Mouse (Mus musculus) hindbrain, embryonic 10.5 days (tissue): ENCODE data around the gene Igdcc3. TPM values are rescaled to one million over a fixed set of nuclear protein-coding genes. Genes with fewer than 3 reads are reported as not detected.
A peak's percentile ranks its signal among the peaks of the same experiment; 100 is the strongest.

Source experiments
- DNase-seq: peaks from one replicate; pipeline ENCODE4 v3.0.0-alpha.2; 2017; ENCODE audit warnings: low spot score
- H3K27ac ChIP-seq: fragments of 300-500 bp; sonication (generic); 2 replicates; pipeline ENCODE4 v1.5.1; 2016; ENCODE audit warnings: mild to moderate bottlenecking, moderate library complexity
- H3K27me3 ChIP-seq: fragments of 300-500 bp; sonication (generic); 2 replicates; pipeline ENCODE4 v1.6.1; 2016; ENCODE audit warnings: mild to moderate bottlenecking; ENCODE audit not compliant: poor library complexity, insufficient read depth, severe bottlenecking
- H3K36me3 ChIP-seq: fragments of 300-500 bp; sonication (generic); 2 replicates; pipeline ENCODE4 v1.6.1; 2016; ENCODE audit warnings: mild to moderate bottlenecking, moderate library complexity
- H3K4me1 ChIP-seq: fragments of 300-500 bp; sonication (generic); replicated peaks from 2 replicates; pipeline ENCODE4 v1.6.1; 2016; ENCODE audit warnings: mild to moderate bottlenecking
- H3K4me3 ChIP-seq: fragments of 300-500 bp; sonication (generic); 2 replicates; pipeline ENCODE4 v1.5.1; 2016; ENCODE audit warnings: mild to moderate bottlenecking, moderate library complexity
- H3K9me3 ChIP-seq: fragments of 300-500 bp; sonication (generic); 2 replicates; pipeline ENCODE4 v1.6.1; 2016; ENCODE audit warnings: mild to moderate bottlenecking, moderate library complexity
- WGBS: fragments of 180-500 bp; shearing (Covaris S2); methylation state at CpG from one replicate; pipeline ENCODE4 v1.1.7; 2016; 5-methylcytosine and 5-hydroxymethylcytosine counted together
- polyA plus RNA-seq: library from polyadenylated mRNA; unstranded; fragments of >200 nt; fragmentation: Nextera tagmentation; extraction: Ambion mirVana; gene quantifications from 2 replicates; pipeline ENCODE4 v1.2.1, GENCODE M21; 2016

Igdcc3 gene
- polyA plus RNA-seq, 1 experiment from 2014 or later, result 218 TPM

- WGBS, result 83% methylated on average over 2 of the region's 2 CpGs
- Histone ChIP-seq H3K4me3 (no peak overlapping the region), H3K27ac (no peak overlapping the region), H3K9me3 (no peaks in the 10 kb centered on the region), H3K27me3 (no peaks in the 10 kb centered on the region; the same call in 1 of the 2 replicates), H3K36me3 (peaks cover 20% of the 10 kb centered on the region), H3K4me1 (peaks cover 6% of the 10 kb centered on the region)
- no peak for DNase-seq
These were observed 25.1 kb upstream of the Igdcc3 start for GRCm38 (mm10) chr9:65115891-65116290.

- no peak for DNase-seq
- Histone ChIP-seq H3K36me3 (peaks cover 20% of the 10 kb centered on the region), H3K4me3 (no peak overlapping the region), H3K27ac (no peak overlapping the region), H3K4me1 (peaks cover 9% of the 10 kb centered on the region), H3K9me3 (no peaks in the 10 kb centered on the region), H3K27me3 (peaks cover 14% of the 10 kb centered on the region)
- 67% methylated on average over 2 of the region's 2 CpGs for WGBS
These were observed 23.5 kb upstream of the Igdcc3 start for GRCm38 (mm10) chr9:65117516-65117915.

GRCm38 (mm10) chr9:65120935-65121334, 20.1 kb upstream of the Igdcc3 start:
- Histone ChIP-seq H3K36me3 (peaks cover 20% of the 10 kb centered on the region), H3K4me3 (no peak overlapping the region), H3K27me3 (peaks cover 46% of the 10 kb centered on the region), H3K4me1 (peaks cover 23% of the 10 kb centered on the region), H3K9me3 (no peaks in the 10 kb centered on the region), H3K27ac (no peak overlapping the region)
- peak; percentile 80 for DNase-seq
- 8% methylated on average over 3 of the region's 3 CpGs for WGBS

GRCm38 (mm10) chr9:65122545-65122944, 18.4 kb upstream of the Igdcc3 start:
- H3K4me1 ChIP-seq, result peaks cover 23% of the 10 kb centered on the region
- H3K4me3 ChIP-seq, result peak overlapping the region; percentile 16
- DNase-seq, result no peak
- H3K9me3 ChIP-seq, result no peaks in the 10 kb centered on the region
- H3K27ac ChIP-seq, result 0 out of 2 replicates have a peak overlapping the region, but pooled peaks have one; percentile 23
- WGBS, result 18% methylated on average over 18 of the region's 18 CpGs
- peaks cover 27% of the 10 kb centered on the region for H3K36me3 ChIP-seq
- H3K27me3 ChIP-seq, result peaks cover 50% of the 10 kb centered on the region

GRCm38 (mm10) chr9:65123552-65124168, 17.3 kb upstream of the Igdcc3 start:
- Histone ChIP-seq H3K27me3 (peaks cover 50% of the 10 kb centered on the region), H3K27ac (peak overlapping the region; percentile 88), H3K4me3 (peak overlapping the region; percentile 58), H3K36me3 (peaks cover 20% of the 10 kb centered on the region), H3K9me3 (no peaks in the 10 kb centered on the region), H3K4me1 (peaks cover 34% of the 10 kb centered on the region)
- 2% methylated on average over 48 of the region's 48 CpGs for WGBS
- DNase-seq, result peak; percentile 90

- WGBS, result 6% methylated on average over 25 of the region's 25 CpGs
These were observed 12.7 kb upstream of the Igdcc3 start for GRCm38 (mm10) chr9:65128123-65128815.

GRCm38 (mm10) chr9:65131717-65132116, 9.3 kb upstream of the Igdcc3 start:
- no peak overlapping the region for H3K4me3 ChIP-seq
- H3K27ac ChIP-seq, result peak overlapping the region; percentile 66
- no peak for DNase-seq
- H3K27me3 ChIP-seq, result peaks cover 32% of the 10 kb centered on the region
- H3K9me3 ChIP-seq, result no peaks in the 10 kb centered on the region
- 81% methylated on average over 5 of the region's 5 CpGs for WGBS
- H3K4me1 ChIP-seq, result peaks cover 53% of the 10 kb centered on the region
- peaks cover 22% of the 10 kb centered on the region for H3K36me3 ChIP-seq

More at GRCm38 (mm10) chr9:65128123-65128815, 12.7 kb upstream of the Igdcc3 start:
- H3K27me3 ChIP-seq, result peaks cover 37% of the 10 kb centered on the region
- H3K4me3 ChIP-seq, result peak overlapping the region; percentile 46
- H3K27ac ChIP-seq, result peak overlapping the region; percentile 78
- DNase-seq, result peak; percentile 85
- no peaks in the 10 kb centered on the region for H3K9me3 ChIP-seq
- H3K36me3 ChIP-seq, result peaks cover 22% of the 10 kb centered on the region; the same call in 1 of the 2 replicates
- H3K4me1 ChIP-seq, result peaks cover 34% of the 10 kb centered on the region

- Histone ChIP-seq H3K9me3 (no peaks in the 10 kb centered on the region), H3K36me3 (peaks cover 16% of the 10 kb centered on the region), H3K4me3 (no peak overlapping the region), H3K27ac (peak overlapping the region; percentile 80), H3K27me3 (peaks cover 32% of the 10 kb centered on the region), H3K4me1 (peaks cover 53% of the 10 kb centered on the region)
- 6% methylated on average over 10 of the region's 10 CpGs for WGBS
- DNase-seq, result peak; percentile 88
These were observed 7.2 kb upstream of the Igdcc3 start for GRCm38 (mm10) chr9:65133739-65134138.

GRCm38 (mm10) chr9:65135126-65135525, 5.9 kb upstream of the Igdcc3 start:
- H3K36me3 ChIP-seq, result peaks cover 16% of the 10 kb centered on the region
- DNase-seq, result no peak
- H3K9me3 ChIP-seq, result no peaks in the 10 kb centered on the region
- 86% methylated on average over 4 of the region's 4 CpGs for WGBS
- peaks cover 32% of the 10 kb centered on the region for H3K27me3 ChIP-seq
- H3K4me3 ChIP-seq, result no peak overlapping the region
- peak overlapping the region; percentile 80 for H3K27ac ChIP-seq
- peaks cover 65% of the 10 kb centered on the region for H3K4me1 ChIP-seq

- H3K36me3 ChIP-seq, result peaks cover 38% of the 10 kb centered on the region
- peak overlapping the region; percentile 77 for H3K4me3 ChIP-seq
- peak overlapping the region; percentile 98 for H3K27ac ChIP-seq
- WGBS, result 2% methylated on average over 8 of the region's 8 CpGs
- DNase-seq, result no peak
- no peaks in the 10 kb centered on the region for H3K9me3 ChIP-seq
- peaks cover 9% of the 10 kb centered on the region for H3K27me3 ChIP-seq
- H3K4me1 ChIP-seq, result peaks cover 79% of the 10 kb centered on the region
These were observed 498 bp upstream of the Igdcc3 start for GRCm38 (mm10) chr9:65140491-65140890.

GRCm38 (mm10) chr9:65141306-65141975, 452 bp downstream of the Igdcc3 start:
- H3K27me3 ChIP-seq, result 0 out of 2 replicates have a peak, but pooled peaks cover under 1% of the 10 kb centered on the region
- peak overlapping the region; percentile 98 for H3K27ac ChIP-seq
- peaks cover 79% of the 10 kb centered on the region for H3K4me1 ChIP-seq
- H3K4me3 ChIP-seq, result peak overlapping the region; percentile 77
- no peaks in the 10 kb centered on the region for H3K9me3 ChIP-seq
- under 1% methylated on average over 73 of the region's 73 CpGs for WGBS
- H3K36me3 ChIP-seq, result peaks cover 41% of the 10 kb centered on the region
- peak; percentile 71 for DNase-seq

GRCm38 (mm10) chr9:65141976-65142318, 958 bp downstream of the Igdcc3 start:
- 0% methylated on average over 17 of the region's 17 CpGs for WGBS
- peak overlapping the region; percentile 98 for H3K27ac ChIP-seq
- peak overlapping the region; percentile 77 for H3K4me3 ChIP-seq
- H3K9me3 ChIP-seq, result no peaks in the 10 kb centered on the region
- DNase-seq, result no peak
- no peaks in the 10 kb centered on the region for H3K27me3 ChIP-seq
- H3K36me3 ChIP-seq, result peaks cover 46% of the 10 kb centered on the region
- H3K4me1 ChIP-seq, result peaks cover 79% of the 10 kb centered on the region

- Histone ChIP-seq H3K36me3 (peaks cover 51% of the 10 kb centered on the region), H3K9me3 (no peaks in the 10 kb centered on the region), H3K4me1 (peaks cover 80% of the 10 kb centered on the region), H3K27me3 (no peaks in the 10 kb centered on the region), H3K27ac (peak overlapping the region; percentile 98), H3K4me3 (peak overlapping the region; percentile 77)
- WGBS, result under 1% methylated on average over 8 of the region's 8 CpGs
- peak; percentile 75 for DNase-seq
These were observed 1.4 kb downstream of the Igdcc3 start for GRCm38 (mm10) chr9:65142399-65142798.
